Mouse (Mus musculus): ENCODE measurements around the gene Incenp.
"Not testable (repeated sequence)": the region's sequence is repeated elsewhere in the genome, so short reads cannot be mapped to it uniquely, and the experiment has no call there.

DNA sequence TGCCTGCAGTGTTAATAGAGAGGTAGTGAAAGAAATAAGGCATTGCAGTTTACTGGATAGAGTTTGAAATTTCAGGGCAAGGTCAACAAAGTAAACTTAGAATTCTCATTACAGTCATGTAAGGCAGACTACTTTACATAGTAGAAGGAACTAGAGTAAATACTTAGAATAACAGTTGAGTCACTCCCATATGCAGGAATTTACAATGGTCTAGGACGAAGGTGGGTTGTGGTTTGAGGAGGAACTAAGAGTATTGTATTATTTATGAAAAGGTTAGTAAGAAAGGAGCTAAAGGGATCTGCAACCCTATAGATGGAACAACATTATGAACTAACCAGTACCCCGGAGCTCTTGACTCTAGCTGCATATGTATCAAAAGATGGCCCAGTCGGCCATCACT, 38.5 kb downstream of the Incenp start:
- TF ChIP-seq CTCF (IDR thresholded peaks at IDR 0.05; ENCODE audit: control insufficient read depth, insufficient read depth, insufficient replicate concordance, low read depth, low read length); POLR2A (IDR thresholded peaks at IDR 0.05; ENCODE audit: control insufficient read depth, low read depth, low read length): not testable (repeated sequence)
